Mouse (Mus musculus): ENCODE measurements around the gene Olfml2b. TPM values are rescaled to one million over a fixed set of nuclear protein-coding genes. Genes with fewer than 3 reads are reported as not detected.

The Olfml2b gene
- polyA plus RNA-seq, 1 experiment = not detected

DNA sequence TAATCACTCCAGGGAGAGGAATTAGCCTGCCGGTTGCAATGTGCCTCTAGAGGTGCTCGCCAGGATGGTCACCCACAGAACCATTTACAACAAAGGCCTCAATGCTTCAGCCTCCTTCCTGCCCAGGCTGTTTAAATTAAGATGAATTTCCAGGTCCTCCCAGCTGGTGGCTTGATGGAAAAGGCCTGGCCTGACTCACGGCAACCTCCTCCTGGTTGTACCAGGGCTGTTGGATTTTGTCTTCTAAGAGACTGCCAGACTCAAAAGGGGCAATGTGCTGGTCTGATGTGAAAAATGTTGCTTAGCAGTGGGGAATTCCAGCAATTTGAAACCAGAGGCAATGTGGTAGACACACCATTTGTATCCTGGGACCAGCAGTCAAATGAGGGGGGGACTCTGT is 56.8 kb downstream of the Olfml2b start:
- no peak for TF ChIP-seq GATA1 (IDR thresholded peaks at IDR 0.05; ENCODE audit: low read length)

DNA sequence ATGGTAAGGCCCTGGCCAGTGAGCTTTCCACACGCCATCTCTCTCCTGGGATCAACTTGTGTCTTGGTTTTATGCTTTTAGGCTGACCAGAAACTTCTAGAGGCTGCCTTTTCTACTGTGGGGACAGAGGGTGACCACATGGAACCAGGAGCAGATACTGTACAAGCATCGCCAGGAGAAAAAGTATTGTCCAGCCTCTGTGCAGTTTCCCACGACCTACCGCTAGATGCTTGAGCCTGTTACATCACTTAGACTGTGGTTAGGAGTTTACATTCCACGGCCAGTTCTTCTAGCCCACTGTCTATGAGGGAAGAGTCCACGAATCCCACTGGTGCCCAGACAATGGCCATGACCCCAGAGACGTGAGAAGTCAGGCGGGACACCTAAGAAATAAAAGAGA is 57.2 kb downstream of the Olfml2b start:
- no peak for TF ChIP-seq GATA1 (IDR thresholded peaks at IDR 0.05; ENCODE audit: low read length)

DNA sequence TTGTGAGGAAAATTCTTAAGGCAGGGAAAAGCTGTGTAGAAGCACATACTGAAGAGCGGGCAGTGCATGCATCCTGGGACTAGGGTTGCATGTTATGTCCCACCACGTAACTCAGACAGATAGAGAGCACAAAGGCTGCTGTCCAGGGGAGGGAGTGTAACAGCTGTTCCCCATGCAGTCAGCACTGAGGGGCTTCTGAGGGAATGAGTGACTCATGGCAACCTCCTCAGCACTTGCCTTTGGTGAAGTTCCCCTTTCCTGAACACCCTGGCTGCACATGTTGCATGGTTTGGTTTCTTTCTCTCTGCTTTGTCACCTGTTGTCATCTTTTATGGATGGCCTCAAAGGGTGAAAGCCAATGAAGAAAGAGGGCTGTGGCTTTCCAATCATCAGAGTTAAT is 57.9 kb downstream of the Olfml2b start:
- TF ChIP-seq GATA1 (IDR thresholded peaks at IDR 0.05; ENCODE audit: low read length) = no peak

DNA sequence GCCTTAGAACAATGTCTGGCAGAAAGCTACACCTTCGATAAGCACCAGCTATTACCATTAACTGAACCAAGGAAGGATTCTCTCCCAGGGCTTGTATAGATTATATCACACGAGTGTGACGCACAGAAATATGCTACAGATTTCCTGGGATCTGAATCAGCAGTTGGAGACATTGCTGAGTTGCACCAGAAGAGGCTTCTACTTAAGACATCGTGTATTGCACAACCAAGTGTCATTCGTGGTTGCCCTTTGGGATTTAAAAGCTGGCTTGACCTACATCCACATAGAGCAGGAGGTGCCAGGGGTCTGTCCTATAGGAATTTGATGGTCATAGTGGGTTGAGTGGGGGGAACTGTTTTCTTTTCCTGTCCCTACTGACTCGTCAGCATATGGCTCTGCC is 58.6 kb downstream of the Olfml2b start:
- TF ChIP-seq GATA1 (IDR thresholded peaks at IDR 0.05; ENCODE audit: low read length) = no peak

- no peak for TF ChIP-seq GATA1 (IDR thresholded peaks at IDR 0.05; ENCODE audit: low read length)
These were observed 59.8 kb downstream of the Olfml2b start for GRCm38 (mm10) chr1:170704103-170704502.

DNA sequence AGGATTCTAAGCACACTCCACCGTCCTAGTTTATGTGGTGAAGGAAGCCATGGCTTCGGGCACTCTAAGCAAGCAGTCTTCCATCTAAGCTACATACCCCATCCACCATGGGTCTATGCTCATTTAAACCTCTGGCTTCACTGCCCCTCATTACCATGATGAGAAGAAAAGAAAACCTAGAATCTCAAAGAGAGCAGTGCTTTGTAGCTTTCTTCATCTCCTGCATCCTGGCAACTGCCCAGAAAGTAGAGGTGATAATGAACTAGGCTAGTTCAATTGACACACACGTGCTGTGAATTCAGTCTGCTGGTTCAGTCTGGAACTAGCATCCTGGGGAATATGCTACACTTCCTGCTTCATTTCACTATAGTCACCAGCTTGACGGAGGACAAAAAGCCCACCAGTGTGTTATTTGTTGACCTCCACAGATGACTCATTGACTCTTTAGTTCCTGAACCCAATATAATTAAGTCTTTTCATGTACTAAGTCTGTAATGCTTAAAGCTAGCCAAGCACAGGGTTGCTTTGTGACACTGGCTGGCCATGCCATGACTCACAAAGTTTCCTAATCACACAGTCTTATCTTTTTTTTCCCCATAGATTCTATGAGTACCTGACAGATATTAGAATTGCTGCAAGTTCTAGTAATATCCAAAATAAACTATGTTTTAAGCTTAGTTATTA is 60.7 kb downstream of the Olfml2b start:
- no peak for TF ChIP-seq GATA1 (IDR thresholded peaks at IDR 0.05; ENCODE audit: low read length)

GRCm38 (mm10) chr1:170706046-170706445 is 61.7 kb downstream of the Olfml2b start:
- no peak for TF ChIP-seq GATA1 (IDR thresholded peaks at IDR 0.05; ENCODE audit: low read length)

DNA sequence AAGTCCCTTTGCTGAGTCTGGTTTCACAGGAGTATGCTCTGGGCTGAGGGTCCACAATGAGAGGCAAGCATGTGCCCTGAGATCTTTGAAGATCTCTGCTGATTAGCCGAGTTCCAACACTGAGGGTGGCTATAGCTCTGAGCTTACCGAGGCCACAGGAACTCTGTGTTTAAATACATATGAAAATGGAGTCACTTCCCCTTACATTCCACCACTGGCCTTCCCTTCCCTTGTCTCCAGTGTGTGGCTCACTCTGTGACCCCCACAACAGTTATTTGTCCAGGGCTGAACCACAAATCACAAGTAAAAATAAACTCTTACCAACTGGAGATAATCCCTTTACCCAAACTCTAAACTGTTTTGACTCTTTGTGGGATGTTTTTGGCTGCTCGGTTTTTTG is 64.7 kb downstream of the Olfml2b start:
- no peak for TF ChIP-seq GATA1 (IDR thresholded peaks at IDR 0.05; ENCODE audit: low read length)

DNA sequence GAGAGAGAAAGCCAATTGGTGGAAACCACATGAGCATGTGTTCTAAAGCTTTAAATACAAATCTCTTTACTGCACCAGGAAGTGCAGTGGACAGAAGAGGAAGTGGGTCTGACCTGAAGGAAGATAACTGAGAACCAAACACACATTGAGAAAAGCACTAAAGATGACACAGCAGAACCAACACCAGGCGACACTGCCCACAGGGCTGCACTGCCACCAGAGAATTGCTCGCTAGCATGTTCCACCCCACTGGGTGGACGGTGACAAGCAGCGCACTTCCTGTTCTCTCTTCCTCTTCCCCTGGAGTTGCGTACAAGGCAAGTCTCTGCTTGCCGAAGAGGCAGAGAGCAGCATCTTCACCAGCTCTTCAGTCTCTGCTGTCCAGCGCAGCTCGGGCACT is 65.1 kb downstream of the Olfml2b start:
- no peak for TF ChIP-seq GATA1 (IDR thresholded peaks at IDR 0.05; ENCODE audit: low read length)

DNA sequence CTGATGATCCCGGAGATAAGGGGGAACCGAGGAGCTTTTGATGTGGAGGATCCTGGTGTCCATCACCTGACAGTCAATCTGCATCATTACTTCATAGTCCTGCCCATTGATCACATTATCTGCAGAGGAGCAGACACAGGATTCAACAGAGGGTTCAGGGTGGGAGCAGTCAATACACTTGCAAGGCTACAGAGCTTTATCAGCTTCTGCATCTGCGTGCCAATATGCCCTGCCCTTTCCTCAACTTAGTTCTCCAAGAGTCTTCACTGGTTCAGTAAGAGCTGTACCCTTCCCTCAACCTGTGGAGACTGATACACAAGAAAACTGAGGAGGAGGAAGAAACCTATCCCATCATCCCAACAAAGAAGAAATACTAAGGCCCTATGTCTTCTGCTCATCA is 65.6 kb downstream of the Olfml2b start:
- TF ChIP-seq GATA1 (IDR thresholded peaks at IDR 0.05; ENCODE audit: low read length) = no peak

DNA sequence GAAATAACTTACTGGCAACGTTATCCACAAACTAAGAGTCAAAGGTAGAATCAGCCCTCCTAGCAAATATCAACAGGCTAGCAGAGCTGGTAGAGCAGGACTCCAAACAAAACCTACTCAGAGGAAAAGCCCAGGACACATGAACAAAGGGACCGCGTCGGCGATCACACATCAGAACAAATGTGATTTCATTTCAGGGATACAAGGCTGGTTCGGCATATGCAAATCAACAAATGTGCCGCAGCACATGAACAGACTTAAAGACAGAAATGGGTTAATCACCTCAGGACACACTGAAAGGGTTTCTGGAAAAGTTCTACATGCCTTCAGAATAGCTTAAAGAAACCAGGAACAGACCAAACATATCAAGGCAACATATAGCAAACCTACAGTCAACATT is 67.4 kb downstream of the Olfml2b start:
- TF ChIP-seq GATA1 (IDR thresholded peaks at IDR 0.05; ENCODE audit: low read length) = no peak

GRCm38 (mm10) chr1:170717241-170717828 is 73.0 kb downstream of the Olfml2b start:
- TF ChIP-seq GATA1 (IDR thresholded peaks at IDR 0.05; ENCODE audit: low read length) = no peak

GRCm38 (mm10) chr1:170718133-170718810 is 73.9 kb downstream of the Olfml2b start:
- TF ChIP-seq GATA1 (IDR thresholded peaks at IDR 0.05; ENCODE audit: low read length) = no peak

DNA sequence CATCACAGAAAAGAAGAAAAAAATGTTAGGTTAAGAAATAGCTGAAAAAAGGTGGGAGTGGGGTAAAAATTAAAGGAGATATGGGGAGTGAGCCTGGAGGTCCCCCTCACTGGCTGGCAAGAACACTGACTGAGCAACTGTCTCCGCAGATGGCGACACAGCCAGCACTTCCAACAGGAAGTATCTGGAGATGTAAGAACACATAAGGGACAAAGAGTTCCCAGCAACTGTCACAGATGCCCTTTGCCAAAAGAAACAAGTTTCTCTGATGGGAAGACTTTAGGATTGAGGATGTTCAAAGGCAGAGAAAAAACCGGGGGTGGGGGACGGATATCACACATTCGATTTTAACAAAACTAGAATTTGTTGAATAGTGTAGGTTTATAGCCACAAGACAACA is 77.2 kb downstream of the Olfml2b start:
- no peak for TF ChIP-seq GATA1 (IDR thresholded peaks at IDR 0.05; ENCODE audit: low read length)

- no peak for TF ChIP-seq GATA1 (IDR thresholded peaks at IDR 0.05; ENCODE audit: low read length)
These were observed 84.2 kb downstream of the Olfml2b start for GRCm38 (mm10) chr1:170728524-170728923.

GRCm38 (mm10) chr1:170729267-170729962 is 85.1 kb downstream of the Olfml2b start:
- no peak for TF ChIP-seq GATA1 (IDR thresholded peaks at IDR 0.05; ENCODE audit: low read length)
